Mouse (Mus musculus) kidney, adult 8-10 months (tissue): ENCODE data around the gene Aqp9.
"Not testable (repeated sequence)": the region's sequence is repeated elsewhere in the genome, so short reads cannot be mapped to it uniquely, and the experiment has no call there.

ENCODE experiments used
- DNase-seq, 2 experiments: peaks; one replicate each; pipeline ENCODE4 v3.0.0; 2022

Aqp9 gene

GRCm38 (mm10) chr9:71135073-71135472 lies 33.4 kb downstream of the Aqp9 start:
- no peak for DNase-seq

- no peak for DNase-seq
These were observed 35.3 kb downstream of the Aqp9 start for GRCm38 (mm10) chr9:71133190-71133589.

- no peak for DNase-seq
These were observed 36.7 kb downstream of the Aqp9 start for GRCm38 (mm10) chr9:71131822-71132221.

GRCm38 (mm10) chr9:71128911-71129310 lies 39.6 kb downstream of the Aqp9 start:
- peak; percentile 45 to 71 for DNase-seq

GRCm38 (mm10) chr9:71126205-71126604 lies 42.3 kb downstream of the Aqp9 start:
- peak in 1 of 2 experiments; percentile 16 for DNase-seq

GRCm38 (mm10) chr9:71123095-71123494 lies 45.4 kb downstream of the Aqp9 start:
- DNase-seq: not testable (repeated sequence)

- no peak for DNase-seq
These were observed 47.6 kb downstream of the Aqp9 start for GRCm38 (mm10) chr9:71120924-71121323.

- peak in 1 of 2 experiments; percentile 8 for DNase-seq
These were observed 55.3 kb downstream of the Aqp9 start for GRCm38 (mm10) chr9:71113166-71113565.

GRCm38 (mm10) chr9:71103521-71103920 lies 65.0 kb downstream of the Aqp9 start:
- DNase-seq: no peak

- no peak for DNase-seq
These were observed 74.4 kb downstream of the Aqp9 start for GRCm38 (mm10) chr9:71094066-71094465.

GRCm38 (mm10) chr9:71092038-71092437 lies 76.4 kb downstream of the Aqp9 start:
- peak; percentile 13 to 22 for DNase-seq

GRCm38 (mm10) chr9:71079201-71079600 lies 89.3 kb downstream of the Aqp9 start:
- no peak for DNase-seq

GRCm38 (mm10) chr9:71077251-71077825 lies 91.1 kb downstream of the Aqp9 start:
- no peak for DNase-seq

GRCm38 (mm10) chr9:71076201-71076648 lies 92.3 kb downstream of the Aqp9 start:
- DNase-seq: no peak

GRCm38 (mm10) chr9:71073831-71074230 lies 94.7 kb downstream of the Aqp9 start:
- DNase-seq: peak in 1 of 2 experiments; percentile 32

- no peak for DNase-seq
These were observed 95.4 kb downstream of the Aqp9 start for GRCm38 (mm10) chr9:71073076-71073475.

- DNase-seq: no peak
These were observed 96.0 kb downstream of the Aqp9 start for GRCm38 (mm10) chr9:71072502-71072901.

GRCm38 (mm10) chr9:71071581-71072330 lies 96.7 kb downstream of the Aqp9 start:
- no peak for DNase-seq

GRCm38 (mm10) chr9:71070628-71071027 lies 97.9 kb downstream of the Aqp9 start:
- DNase-seq: no peak

- no peak for DNase-seq
These were observed 99.6 kb downstream of the Aqp9 start for GRCm38 (mm10) chr9:71068866-71069390.

GRCm38 (mm10) chr9:71067156-71067555 lies 101.3 kb downstream of the Aqp9 start:
- no peak for DNase-seq

GRCm38 (mm10) chr9:71066491-71066890 lies 102.0 kb downstream of the Aqp9 start:
- no peak for DNase-seq

GRCm38 (mm10) chr9:71065343-71065875 lies 103.1 kb downstream of the Aqp9 start:
- DNase-seq: no peak

- no peak for DNase-seq
These were observed 104.1 kb downstream of the Aqp9 start for GRCm38 (mm10) chr9:71064291-71064840.
